Mouse (Mus musculus): ENCODE results near the gene Gm20388. TPM values are rescaled to one million over a fixed set of nuclear protein-coding genes. Genes with fewer than 3 reads are reported as not detected.

Gm20388 gene
- polyA plus RNA-seq, 1 experiment from 2014 or later, result 47.1 TPM

GRCm38 (mm10) chr8:121861806-121862548 is 1951.3 kb downstream of the Gm20388 start:
- H3K27ac ChIP-seq, result no peak overlapping the region
- WGBS (ENCODE audit: missing documents), result 72% methylated on average over 12 of the region's 12 CpGs

GRCm38 (mm10) chr8:121865356-121865755 is 1954.7 kb downstream of the Gm20388 start:
- Histone ChIP-seq H3K79me2 (ENCODE audit: inconsistent target) (no peaks in the 10 kb centered on the region), H3K4me3 (ENCODE audit: inconsistent target) (no peak overlapping the region), H3K36me3 (ENCODE audit: inconsistent target) (no peaks in the 10 kb centered on the region), H3K27ac (no peak overlapping the region)
- 95% methylated on average over 8 of the region's 8 CpGs for WGBS (ENCODE audit: missing documents)

More at GRCm38 (mm10) chr8:121861806-121862548, 1951.3 kb downstream of the Gm20388 start:
- no peak overlapping the region for H3K4me3 ChIP-seq (ENCODE audit: inconsistent target)
- H3K36me3 ChIP-seq (ENCODE audit: inconsistent target), result no peaks in the 10 kb centered on the region
- no peaks in the 10 kb centered on the region for H3K79me2 ChIP-seq (ENCODE audit: inconsistent target)

GRCm38 (mm10) chr8:121868196-121868595 is 1957.6 kb downstream of the Gm20388 start:
- 91% methylated on average over 2 of the region's 5 CpGs for WGBS (ENCODE audit: missing documents)
- H3K79me2 ChIP-seq (ENCODE audit: inconsistent target), result no peaks in the 10 kb centered on the region

GRCm38 (mm10) chr8:121868896-121869295 is 1958.3 kb downstream of the Gm20388 start:
- Histone ChIP-seq H3K4me3 (ENCODE audit: inconsistent target) (no peak overlapping the region), H3K36me3 (ENCODE audit: inconsistent target) (no peaks in the 10 kb centered on the region), H3K27ac (no peak overlapping the region), H3K79me2 (ENCODE audit: inconsistent target) (no peaks in the 10 kb centered on the region)
- 99% methylated on average over 7 of the region's 7 CpGs for WGBS (ENCODE audit: missing documents)

More at GRCm38 (mm10) chr8:121868196-121868595, 1957.6 kb downstream of the Gm20388 start:
- no peak overlapping the region for H3K4me3 ChIP-seq (ENCODE audit: inconsistent target)
- no peak overlapping the region for H3K27ac ChIP-seq
- H3K36me3 ChIP-seq (ENCODE audit: inconsistent target), result no peaks in the 10 kb centered on the region

- 93% methylated on average over 2 of the region's 2 CpGs for WGBS (ENCODE audit: missing documents)
- Histone ChIP-seq H3K36me3 (ENCODE audit: inconsistent target) (no peaks in the 10 kb centered on the region), H3K27ac (no peak overlapping the region), H3K79me2 (ENCODE audit: inconsistent target) (no peaks in the 10 kb centered on the region), H3K4me3 (ENCODE audit: inconsistent target) (no peak overlapping the region)
Observed at GRCm38 (mm10) chr8:121870190-121870589, 1959.5 kb downstream of the Gm20388 start.

- H3K4me3 ChIP-seq (ENCODE audit: inconsistent target), result no peak overlapping the region
- 33% methylated on average over 10 of the region's 10 CpGs for WGBS (ENCODE audit: missing documents)
- no peaks in the 10 kb centered on the region for H3K79me2 ChIP-seq (ENCODE audit: inconsistent target)
- no peak overlapping the region for H3K27ac ChIP-seq
- H3K36me3 ChIP-seq (ENCODE audit: inconsistent target), result no peaks in the 10 kb centered on the region
Observed at GRCm38 (mm10) chr8:121871833-121872440, 1961.3 kb downstream of the Gm20388 start.

GRCm38 (mm10) chr8:121874031-121874430 is 1963.4 kb downstream of the Gm20388 start:
- Histone ChIP-seq H3K27ac (no peak overlapping the region), H3K36me3 (ENCODE audit: inconsistent target) (no peaks in the 10 kb centered on the region), H3K79me2 (ENCODE audit: inconsistent target) (no peaks in the 10 kb centered on the region), H3K4me3 (ENCODE audit: inconsistent target) (no peak overlapping the region)
- 78% methylated on average over 8 of the region's 9 CpGs for WGBS (ENCODE audit: missing documents)

GRCm38 (mm10) chr8:121875045-121875444 is 1964.4 kb downstream of the Gm20388 start:
- Histone ChIP-seq H3K36me3 (ENCODE audit: inconsistent target) (no peaks in the 10 kb centered on the region), H3K4me3 (ENCODE audit: inconsistent target) (no peak overlapping the region), H3K27ac (no peak overlapping the region), H3K79me2 (ENCODE audit: inconsistent target) (no peaks in the 10 kb centered on the region)
- 98% methylated on average over 3 of the region's 3 CpGs for WGBS (ENCODE audit: missing documents)

GRCm38 (mm10) chr8:121875517-121875916 is 1964.9 kb downstream of the Gm20388 start:
- Histone ChIP-seq H3K27ac (no peak overlapping the region), H3K79me2 (ENCODE audit: inconsistent target) (no peaks in the 10 kb centered on the region), H3K4me3 (ENCODE audit: inconsistent target) (no peak overlapping the region), H3K36me3 (ENCODE audit: inconsistent target) (no peaks in the 10 kb centered on the region)
- WGBS (ENCODE audit: missing documents), result 91% methylated on average over 9 of the region's 9 CpGs

GRCm38 (mm10) chr8:121877212-121877611 is 1966.6 kb downstream of the Gm20388 start:
- Histone ChIP-seq H3K27ac (no peak overlapping the region), H3K36me3 (ENCODE audit: inconsistent target) (no peaks in the 10 kb centered on the region), H3K4me3 (ENCODE audit: inconsistent target) (no peak overlapping the region), H3K79me2 (ENCODE audit: inconsistent target) (no peaks in the 10 kb centered on the region)
- 3% methylated on average over 5 of the region's 5 CpGs for whole genome bisulfite sequencing (ENCODE audit: missing documents)

GRCm38 (mm10) chr8:121877828-121878480 is 1967.3 kb downstream of the Gm20388 start:
- Histone ChIP-seq H3K4me3 (ENCODE audit: inconsistent target) (no peak overlapping the region), H3K79me2 (ENCODE audit: inconsistent target) (no peaks in the 10 kb centered on the region), H3K36me3 (ENCODE audit: inconsistent target) (no peaks in the 10 kb centered on the region), H3K27ac (no peak overlapping the region)
- WGBS (ENCODE audit: missing documents), result 88% methylated on average over 7 of the region's 7 CpGs

- Histone ChIP-seq H3K27ac (no peak overlapping the region), H3K36me3 (ENCODE audit: inconsistent target) (no peaks in the 10 kb centered on the region), H3K79me2 (ENCODE audit: inconsistent target) (no peaks in the 10 kb centered on the region), H3K4me3 (ENCODE audit: inconsistent target) (no peak overlapping the region)
- WGBS (ENCODE audit: missing documents), result 100% methylated on average over 3 of the region's 3 CpGs
Observed at GRCm38 (mm10) chr8:121879712-121880111, 1969.1 kb downstream of the Gm20388 start.

GRCm38 (mm10) chr8:121880818-121881217 is 1970.2 kb downstream of the Gm20388 start:
- no peak overlapping the region for H3K27ac ChIP-seq
- no peaks in the 10 kb centered on the region for H3K79me2 ChIP-seq (ENCODE audit: inconsistent target)
- H3K36me3 ChIP-seq (ENCODE audit: inconsistent target), result no peaks in the 10 kb centered on the region
- H3K4me3 ChIP-seq (ENCODE audit: inconsistent target), result no peak overlapping the region
- WGBS (ENCODE audit: missing documents), result 92% methylated on average over 1 of the region's 1 CpGs

- no peaks in the 10 kb centered on the region for H3K79me2 ChIP-seq (ENCODE audit: inconsistent target)
- H3K36me3 ChIP-seq (ENCODE audit: inconsistent target), result no peaks in the 10 kb centered on the region
- H3K4me3 ChIP-seq (ENCODE audit: inconsistent target), result no peak overlapping the region
- no peak overlapping the region for H3K27ac ChIP-seq
- WGBS (ENCODE audit: missing documents), result 94% methylated on average over 5 of the region's 5 CpGs
Observed at GRCm38 (mm10) chr8:121881921-121882320, 1971.3 kb downstream of the Gm20388 start.

- 96% methylated on average over 3 of the region's 3 CpGs for WGBS (ENCODE audit: missing documents)
- Histone ChIP-seq H3K36me3 (ENCODE audit: inconsistent target) (no peaks in the 10 kb centered on the region), H3K79me2 (ENCODE audit: inconsistent target) (no peaks in the 10 kb centered on the region), H3K27ac (no peak overlapping the region), H3K4me3 (ENCODE audit: inconsistent target) (no peak overlapping the region)
Observed at GRCm38 (mm10) chr8:121884181-121884580, 1973.5 kb downstream of the Gm20388 start.

Measured in macrophage (primary cell).